Mouse (Mus musculus) kidney, embryonic 14.5 days (tissue): ENCODE measurements around the gene Epb41l4b. TPM values are rescaled to one million over a fixed set of nuclear protein-coding genes. Genes with fewer than 3 reads are reported as not detected.

Experiments
- ATAC-seq: fragments of 200-750 bp; cut with Nextera tagmentation; 2 replicates; pipeline ENCODE4 v1.8.0; 2017; ENCODE audit warnings: moderate number of reproducible peaks, mild to moderate bottlenecking, moderate TSS enrichment, moderate library complexity; ENCODE audit not compliant: low FRiP score, low TSS enrichment
- H3K27ac ChIP-seq: fragments of 300-500 bp; sonication (generic); 2 replicates; pipeline ENCODE4 v1.5.1; 2014; ENCODE audit warnings: low read depth, mild to moderate bottlenecking, low read length, moderate library complexity, mixed read lengths
- H3K27me3 ChIP-seq: fragments of 300-500 bp; sonication (generic); 2 replicates; pipeline ENCODE4 v1.6.1; 2014; ENCODE audit warnings: mild to moderate bottlenecking, low read length; ENCODE audit not compliant: control insufficient read depth, insufficient read depth
- H3K36me3 ChIP-seq: fragments of 300-500 bp; sonication (generic); 2 replicates; pipeline ENCODE4 v1.6.1; 2014; ENCODE audit warnings: low read length, mixed read lengths; ENCODE audit not compliant: control insufficient read depth, insufficient read depth
- H3K4me1 ChIP-seq: fragments of 300-500 bp; sonication (generic); 2 replicates; pipeline ENCODE4 v1.6.1; 2014; ENCODE audit warnings: low read length, mixed read lengths; ENCODE audit not compliant: control insufficient read depth, insufficient read depth
- H3K4me2 ChIP-seq: fragments of 300-500 bp; sonication (generic); replicated peaks from 2 replicates; pipeline ENCODE4 v1.6.1; 2014; ENCODE audit warnings: low read depth, mild to moderate bottlenecking, low read length
- H3K4me3 ChIP-seq: fragments of 300-500 bp; sonication (generic); 2 replicates; pipeline ENCODE4 v1.5.1; 2014; ENCODE audit warnings: mild to moderate bottlenecking, low read length
- H3K9ac ChIP-seq: fragments of 300-500 bp; sonication (generic); 2 replicates; pipeline ENCODE4 v1.6.1; 2014; ENCODE audit warnings: low read depth, mild to moderate bottlenecking, low read length, moderate library complexity
- H3K9me3 ChIP-seq: fragments of 300-500 bp; sonication (generic); 2 replicates; pipeline ENCODE4 v1.6.1; 2016; ENCODE audit warnings: low read length; ENCODE audit not compliant: control insufficient read depth
- WGBS: fragments of 180-500 bp; shearing (Covaris S2); extraction: QIAGEN DNeasy Blood & Tissue Kit; methylation state at CpG from one replicate; pipeline ENCODE4 v1.1.7; 2014; 5-methylcytosine and 5-hydroxymethylcytosine counted together
- polyA plus RNA-seq: library from polyadenylated mRNA; unstranded; fragments of >200 nt; fragmentation: Nextera tagmentation; extraction: Ambion mirVana; gene quantifications from 2 replicates; pipeline ENCODE4 v1.2.1, GENCODE M21; 2014

The Epb41l4b gene
- polyA plus RNA-seq, 1 experiment from 2014 or later: 2.9 TPM

GRCm38 (mm10) chr4:57048566-57048965 lies 94.7 kb downstream of the Epb41l4b start:
- Histone ChIP-seq H3K9ac (no peak overlapping the region), H3K4me1 (no peaks in the 10 kb centered on the region), H3K27me3 (no peaks in the 10 kb centered on the region; the same call in 1 of the 2 replicates), H3K36me3 (no peaks in the 10 kb centered on the region), H3K4me2 (no peak overlapping the region), H3K4me3 (no peak overlapping the region), H3K27ac (no peak overlapping the region), H3K9me3 (no peaks in the 10 kb centered on the region)
- ATAC-seq: no peak
- WGBS: 51% methylated on average over 6 of the region's 6 CpGs

GRCm38 (mm10) chr4:57046160-57046571 lies 97.1 kb downstream of the Epb41l4b start:
- ATAC-seq: no peak
- 73% methylated on average over 9 of the region's 9 CpGs for WGBS
- no peak overlapping the region for H3K9ac ChIP-seq
- no peak overlapping the region for H3K4me2 ChIP-seq
- H3K27me3 ChIP-seq: no peaks in the 10 kb centered on the region; the same call in 1 of the 2 replicates
- H3K4me1 ChIP-seq: no peaks in the 10 kb centered on the region
- H3K36me3 ChIP-seq: no peaks in the 10 kb centered on the region
- no peak overlapping the region for H3K4me3 ChIP-seq
- H3K27ac ChIP-seq: no peak overlapping the region
- H3K9me3 ChIP-seq: peaks cover 2% of the 10 kb centered on the region; the same call in 1 of the 2 replicates

- 87% methylated on average over 8 of the region's 8 CpGs for WGBS
- no peaks in the 10 kb centered on the region; the same call in 1 of the 2 replicates for H3K27me3 ChIP-seq
- H3K4me1 ChIP-seq: no peaks in the 10 kb centered on the region
- no peaks in the 10 kb centered on the region for H3K36me3 ChIP-seq
- H3K4me3 ChIP-seq: no peak overlapping the region
- no peak overlapping the region for H3K4me2 ChIP-seq
- no peak overlapping the region for H3K27ac ChIP-seq
- H3K9me3 ChIP-seq: peaks cover 2% of the 10 kb centered on the region; the same call in 1 of the 2 replicates
- ATAC-seq: no peak
- H3K9ac ChIP-seq: no peak overlapping the region
Observed at GRCm38 (mm10) chr4:57043621-57044020, 99.6 kb downstream of the Epb41l4b start.

GRCm38 (mm10) chr4:57041661-57042060 lies 101.6 kb downstream of the Epb41l4b start:
- ATAC-seq: no peak
- H3K27ac ChIP-seq: no peak overlapping the region
- H3K4me3 ChIP-seq: no peak overlapping the region
- H3K9me3 ChIP-seq: peaks cover 2% of the 10 kb centered on the region; the same call in 1 of the 2 replicates
- H3K27me3 ChIP-seq: no peaks in the 10 kb centered on the region
- no peaks in the 10 kb centered on the region for H3K4me1 ChIP-seq
- 92% methylated on average over 6 of the region's 6 CpGs for WGBS
- no peak overlapping the region for H3K9ac ChIP-seq
- H3K36me3 ChIP-seq: no peaks in the 10 kb centered on the region
- no peak overlapping the region for H3K4me2 ChIP-seq

- Histone ChIP-seq H3K4me3 (no peak overlapping the region), H3K27me3 (no peaks in the 10 kb centered on the region), H3K27ac (no peak overlapping the region), H3K4me1 (no peaks in the 10 kb centered on the region), H3K9ac (no peak overlapping the region), H3K9me3 (peaks cover 2% of the 10 kb centered on the region; the same call in 1 of the 2 replicates), H3K4me2 (no peak overlapping the region), H3K36me3 (no peaks in the 10 kb centered on the region)
- WGBS: 91% methylated on average over 4 of the region's 4 CpGs
- ATAC-seq: no peak
Observed at GRCm38 (mm10) chr4:57041211-57041610, 102.0 kb downstream of the Epb41l4b start.

- no peaks in the 10 kb centered on the region for H3K36me3 ChIP-seq
- ATAC-seq: no peak
Observed at GRCm38 (mm10) chr4:57040481-57040880, 102.8 kb downstream of the Epb41l4b start.

GRCm38 (mm10) chr4:57039127-57040031 lies 103.9 kb downstream of the Epb41l4b start:
- no peak; the same call in 1 of the 2 replicates for ATAC-seq
- WGBS: 17% methylated on average over 21 of the region's 23 CpGs
- Histone ChIP-seq H3K4me2 (peak overlapping the region; percentile 38), H3K4me3 (no peak overlapping the region; the same call in 1 of the 2 replicates), H3K36me3 (no peaks in the 10 kb centered on the region), H3K27me3 (no peaks in the 10 kb centered on the region), H3K4me1 (no peaks in the 10 kb centered on the region), H3K9ac (peak overlapping the region; percentile 34), H3K9me3 (peaks cover 2% of the 10 kb centered on the region; the same call in 1 of the 2 replicates), H3K27ac (no peak overlapping the region)

More at GRCm38 (mm10) chr4:57040481-57040880, 102.8 kb downstream of the Epb41l4b start:
- WGBS: 57% methylated on average over 8 of the region's 8 CpGs
- Histone ChIP-seq H3K4me3 (no peak overlapping the region), H3K9ac (no peak overlapping the region), H3K9me3 (peaks cover 2% of the 10 kb centered on the region; the same call in 1 of the 2 replicates), H3K4me2 (no peak overlapping the region), H3K4me1 (no peaks in the 10 kb centered on the region), H3K27me3 (no peaks in the 10 kb centered on the region), H3K27ac (no peak overlapping the region)

GRCm38 (mm10) chr4:57037554-57037953 lies 105.7 kb downstream of the Epb41l4b start:
- 75% methylated on average over 7 of the region's 7 CpGs for WGBS
- H3K9me3 ChIP-seq: peaks cover 2% of the 10 kb centered on the region; the same call in 1 of the 2 replicates

GRCm38 (mm10) chr4:57034169-57034568 lies 109.1 kb downstream of the Epb41l4b start:
- WGBS: 69% methylated on average over 5 of the region's 5 CpGs
- H3K4me2 ChIP-seq: no peak overlapping the region
- H3K9me3 ChIP-seq: no peaks in the 10 kb centered on the region
- H3K27ac ChIP-seq: no peak overlapping the region
- no peaks in the 10 kb centered on the region for H3K4me1 ChIP-seq
- ATAC-seq: no peak
- H3K4me3 ChIP-seq: no peak overlapping the region
- no peak overlapping the region for H3K9ac ChIP-seq
- no peaks in the 10 kb centered on the region for H3K36me3 ChIP-seq
- no peaks in the 10 kb centered on the region for H3K27me3 ChIP-seq

More at GRCm38 (mm10) chr4:57037554-57037953, 105.7 kb downstream of the Epb41l4b start:
- Histone ChIP-seq H3K4me3 (no peak overlapping the region), H3K27ac (no peak overlapping the region), H3K36me3 (no peaks in the 10 kb centered on the region), H3K27me3 (no peaks in the 10 kb centered on the region), H3K4me2 (no peak overlapping the region), H3K9ac (no peak overlapping the region), H3K4me1 (no peaks in the 10 kb centered on the region)
- no peak for ATAC-seq
